Mouse (Mus musculus) lung, embryonic 14.5 days (tissue): ENCODE measurements at regions not wholly inside any gene's neighbourhood (a gene's known extent, or its start where the extent isn't known, plus 50 kb on each side); places are given as distances from the start of the nearest gene placed in this dataset.

Source experiments
- ATAC-seq: fragments of 200-750 bp; cut with Nextera tagmentation; 2 replicates; pipeline ENCODE4 v1.8.0; 2017; ENCODE audit warnings: mild to moderate bottlenecking, moderate TSS enrichment, moderate library complexity; ENCODE audit not compliant: insufficient read depth
- DNase-seq: peaks from one replicate; pipeline ENCODE4 v3.0.0-alpha.2; 2015
- H3K27ac ChIP-seq: fragments of 300-500 bp; sonication (generic); 2 replicates; pipeline ENCODE4 v1.5.1; 2014; ENCODE audit warnings: low read depth, mild to moderate bottlenecking, moderate library complexity
- H3K27me3 ChIP-seq: fragments of 300-500 bp; sonication (generic); 2 replicates; pipeline ENCODE4 v1.6.1; 2014; ENCODE audit warnings: low read length, control low read depth; ENCODE audit not compliant: insufficient read depth
- H3K36me3 ChIP-seq: fragments of 300-500 bp; sonication (generic); 2 replicates; pipeline ENCODE4 v1.6.1; 2014; ENCODE audit warnings: control low read depth; ENCODE audit not compliant: insufficient read depth
- H3K4me1 ChIP-seq: fragments of 300-500 bp; sonication (generic); 2 replicates; pipeline ENCODE4 v1.6.1; 2014; ENCODE audit warnings: antibody characterized with exemption, control low read depth; ENCODE audit not compliant: insufficient read depth
- H3K4me2 ChIP-seq: fragments of 300-500 bp; sonication (generic); 2 replicates; pipeline ENCODE4 v1.6.1; 2014; ENCODE audit warnings: mild to moderate bottlenecking
- H3K4me3 ChIP-seq: fragments of 300-500 bp; sonication (generic); 2 replicates; pipeline ENCODE4 v1.5.1; 2014; ENCODE audit warnings: low read depth, low read length
- H3K9ac ChIP-seq: fragments of 300-500 bp; sonication (generic); 2 replicates; pipeline ENCODE4 v1.6.1; 2014
- H3K9me3 ChIP-seq: fragments of 300-500 bp; sonication (generic); 2 replicates; pipeline ENCODE4 v1.6.1; 2016; ENCODE audit warnings: low read depth, low read length, control low read depth
- CTCF ChIP-seq: IDR thresholded peaks from 2 replicates; pipeline ENCODE4 v1.5.1; 2016; ENCODE audit warnings: antibody characterized with exemption, low read depth
- WGBS: fragments of 180-500 bp; shearing (Covaris S2); extraction: QIAGEN DNeasy Blood & Tissue Kit; methylation state at CpG from one replicate; pipeline ENCODE4 v1.1.7; 2014; 5-methylcytosine and 5-hydroxymethylcytosine counted together

GRCm38 (mm10) chr3:39269388-39269787, 382.6 kb downstream of the Fat4 start:
- DNase-seq (no peak), ATAC-seq (no peak)
- no peaks in the 10 kb centered on the region for H3K9me3 ChIP-seq
- H3K36me3 ChIP-seq: no peaks in the 10 kb centered on the region
- H3K4me3 ChIP-seq: no peak overlapping the region
- H3K27me3 ChIP-seq: no peaks in the 10 kb centered on the region
- no peaks in the 10 kb centered on the region for H3K4me1 ChIP-seq
- no peak for TF ChIP-seq CTCF
- H3K27ac ChIP-seq: no peak overlapping the region
- no peak overlapping the region for H3K9ac ChIP-seq
- 87% methylated on average over 3 of the region's 3 CpGs for WGBS
- H3K4me2 ChIP-seq: no peak overlapping the region

DNA sequence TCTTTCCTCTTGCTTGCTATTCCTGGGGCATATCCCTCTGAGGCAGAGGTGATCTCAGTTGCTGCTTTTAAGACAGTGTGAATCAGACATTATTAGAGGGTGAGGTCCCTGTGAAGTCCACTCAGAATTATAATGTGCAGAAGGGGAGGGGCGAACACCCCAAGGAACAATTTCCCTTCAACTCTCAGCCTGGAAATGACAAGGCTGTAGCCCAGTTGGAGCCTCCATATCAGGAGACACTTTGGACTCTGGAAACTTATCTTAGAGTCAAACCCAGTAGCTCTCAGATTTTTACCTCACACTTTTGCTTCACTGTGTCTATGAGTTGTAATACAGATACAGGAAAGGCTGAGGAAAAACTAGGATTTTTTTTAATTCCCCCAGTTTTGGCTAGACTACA, 385.9 kb downstream of the Fat4 start:
- H3K9ac ChIP-seq: no peak overlapping the region
- DNase-seq: no peak
- H3K27me3 ChIP-seq: no peaks in the 10 kb centered on the region
- no peak overlapping the region for H3K27ac ChIP-seq
- WGBS: 70% methylated on average over 1 of the region's 1 CpGs
- TF ChIP-seq CTCF: no peak
- H3K4me1 ChIP-seq: no peaks in the 10 kb centered on the region
- ATAC-seq: no peak
- no peak overlapping the region for H3K4me2 ChIP-seq
- no peaks in the 10 kb centered on the region for H3K9me3 ChIP-seq
- no peak overlapping the region for H3K4me3 ChIP-seq
- H3K36me3 ChIP-seq: no peaks in the 10 kb centered on the region

- WGBS: 84% methylated on average over 4 of the region's 4 CpGs
- no peak overlapping the region for H3K4me3 ChIP-seq
- H3K9me3 ChIP-seq: no peaks in the 10 kb centered on the region
- no peaks in the 10 kb centered on the region for H3K27me3 ChIP-seq
- no peak for TF ChIP-seq CTCF
- H3K9ac ChIP-seq: no peak overlapping the region
- H3K4me2 ChIP-seq: no peak overlapping the region
- no peak for DNase-seq
- ATAC-seq: no peak
- H3K4me1 ChIP-seq: no peaks in the 10 kb centered on the region
- H3K27ac ChIP-seq: no peak overlapping the region
- no peaks in the 10 kb centered on the region for H3K36me3 ChIP-seq
Observed at GRCm38 (mm10) chr3:39276897-39277296, 390.2 kb downstream of the Fat4 start.

GRCm38 (mm10) chr3:39277310-39277709, 390.6 kb downstream of the Fat4 start:
- Histone ChIP-seq H3K27ac (no peak overlapping the region), H3K36me3 (no peaks in the 10 kb centered on the region), H3K4me3 (no peak overlapping the region), H3K4me1 (no peaks in the 10 kb centered on the region), H3K27me3 (no peaks in the 10 kb centered on the region), H3K9me3 (no peaks in the 10 kb centered on the region), H3K4me2 (no peak overlapping the region), H3K9ac (no peak overlapping the region)
- TF ChIP-seq CTCF: no peak
- ATAC-seq: no peak
- DNase-seq: no peak
- WGBS: 79% methylated on average over 6 of the region's 6 CpGs

DNA sequence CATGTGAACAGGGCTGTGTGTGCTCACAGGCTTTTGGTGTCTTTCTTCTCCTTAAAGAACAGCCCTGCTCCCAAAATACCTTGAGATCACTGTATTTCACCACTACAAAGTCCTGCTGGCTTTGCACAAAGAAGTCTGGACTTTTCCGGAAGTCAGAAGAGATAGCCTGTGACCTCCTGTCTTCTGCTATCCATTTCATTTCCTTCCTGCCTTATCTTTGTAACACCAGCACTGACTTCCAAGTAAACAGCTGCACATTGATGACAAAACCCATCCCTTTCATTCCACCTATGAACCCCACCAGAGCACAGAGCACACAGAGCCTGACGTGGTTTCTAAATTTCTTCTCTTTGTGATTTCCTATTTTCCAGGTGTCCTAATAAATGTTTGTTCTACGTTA, 408.5 kb downstream of the Fat4 start:
- ATAC-seq (no peak), DNase-seq (no peak)
- no peaks in the 10 kb centered on the region for H3K27me3 ChIP-seq
- no peaks in the 10 kb centered on the region for H3K9me3 ChIP-seq
- H3K4me2 ChIP-seq: no peak overlapping the region
- no peaks in the 10 kb centered on the region for H3K4me1 ChIP-seq
- 45% methylated on average over 3 of the region's 3 CpGs for WGBS
- no peak for TF ChIP-seq CTCF
- H3K4me3 ChIP-seq: no peak overlapping the region
- no peak overlapping the region for H3K27ac ChIP-seq
- no peaks in the 10 kb centered on the region for H3K36me3 ChIP-seq
- H3K9ac ChIP-seq: no peak overlapping the region

DNA sequence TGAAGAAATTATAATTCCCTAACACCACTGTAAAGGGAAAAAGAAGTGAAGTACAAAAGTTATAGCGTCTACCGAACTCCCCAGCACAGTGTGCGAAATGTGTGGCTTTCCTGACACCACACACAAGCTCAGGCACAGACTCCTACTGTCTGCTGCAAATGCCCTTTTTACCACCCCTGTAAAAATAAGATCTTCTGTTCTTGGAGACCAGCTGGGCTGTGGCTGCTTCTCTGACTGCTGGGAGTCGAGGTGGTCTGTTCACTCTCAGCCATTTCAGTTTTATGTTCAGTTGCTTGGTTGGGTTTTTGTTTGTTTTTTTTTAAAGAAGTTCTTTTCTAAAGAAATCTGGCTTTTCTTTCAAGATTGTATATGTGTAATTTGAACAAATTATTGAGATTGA, 409.5 kb downstream of the Fat4 start:
- Histone ChIP-seq H3K27me3 (no peaks in the 10 kb centered on the region), H3K4me1 (no peaks in the 10 kb centered on the region), H3K4me3 (no peak overlapping the region), H3K4me2 (no peak overlapping the region), H3K9ac (no peak overlapping the region), H3K36me3 (no peaks in the 10 kb centered on the region), H3K9me3 (no peaks in the 10 kb centered on the region), H3K27ac (no peak overlapping the region)
- ATAC-seq: no peak
- no peak for DNase-seq
- TF ChIP-seq CTCF: no peak
- 74% methylated on average over 4 of the region's 4 CpGs for WGBS

DNA sequence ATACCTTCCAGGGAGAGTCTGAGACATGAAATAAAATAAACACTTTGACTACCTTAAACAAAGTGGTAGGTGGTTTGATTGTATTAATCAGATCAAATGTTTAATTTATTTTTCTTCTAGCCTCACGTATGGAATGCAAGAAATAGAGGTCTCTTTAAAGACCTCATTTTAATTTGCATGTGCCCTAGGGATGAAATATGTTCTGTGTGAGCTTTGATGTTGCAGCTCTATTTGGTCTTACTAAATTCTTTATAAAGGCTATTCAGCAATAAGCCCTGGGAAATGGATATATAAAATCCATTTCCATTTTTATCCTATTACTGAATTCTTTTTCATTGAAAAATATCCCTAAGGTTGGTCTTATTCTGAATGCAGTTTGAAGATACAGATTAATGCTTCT, 422.7 kb downstream of the Fat4 start:
- Histone ChIP-seq H3K4me2 (no peak overlapping the region), H3K9me3 (no peaks in the 10 kb centered on the region), H3K36me3 (no peaks in the 10 kb centered on the region), H3K4me3 (no peak overlapping the region), H3K4me1 (no peaks in the 10 kb centered on the region), H3K27ac (no peak overlapping the region), H3K27me3 (no peaks in the 10 kb centered on the region), H3K9ac (no peak overlapping the region)
- DNase-seq (no peak), ATAC-seq (no peak)
- WGBS: 47% methylated on average over 1 of the region's 1 CpGs
- no peak for TF ChIP-seq CTCF

GRCm38 (mm10) chr3:39313563-39313962, 426.8 kb downstream of the Fat4 start:
- 83% methylated on average over 4 of the region's 4 CpGs for WGBS
- Histone ChIP-seq H3K9ac (no peak overlapping the region), H3K36me3 (no peaks in the 10 kb centered on the region)

More at GRCm38 (mm10) chr3:39313563-39313962, 426.8 kb downstream of the Fat4 start:
- Histone ChIP-seq H3K4me2 (no peak overlapping the region), H3K27ac (no peak overlapping the region), H3K27me3 (no peaks in the 10 kb centered on the region), H3K4me1 (no peaks in the 10 kb centered on the region), H3K9me3 (no peaks in the 10 kb centered on the region), H3K4me3 (no peak overlapping the region)
- ATAC-seq (no peak), DNase-seq (no peak)
- no peak for TF ChIP-seq CTCF
